Mouse (Mus musculus) E14TG2a.4 (cell line): ENCODE results near the gene Nfatc3.

Experiments used
- CTCF ChIP-seq: conservative IDR thresholded peaks from 2 replicates; pipeline ENCODE4 v1.5.1; 2014; ENCODE audit warnings: low read length
- NANOG ChIP-seq: IDR thresholded peaks from 2 replicates; pipeline ENCODE4 v1.6.1; 2014; ENCODE audit warnings: borderline replicate concordance, low read length, mixed read lengths
- POU5F1 ChIP-seq: IDR thresholded peaks from 2 replicates; pipeline ENCODE4 v1.6.1; 2014; ENCODE audit warnings: low read length, borderline replicate concordance

GRCm38 (mm10) chr8:106133946-106134345 is 75.3 kb downstream of the Nfatc3 start:
- TF ChIP-seq CTCF (no peak), POU5F1 (no peak), NANOG (no peak)
